Mouse (Mus musculus) left cerebral cortex, postnatal 14 days (tissue): Measurements from ENCODE around the gene Synpo2l. TPM values are rescaled to one million over a fixed set of nuclear protein-coding genes. Genes with fewer than 3 reads are reported as not detected.
A peak's percentile ranks its signal among the peaks of the same experiment; 100 is the strongest.

Source experiments
- DNase-seq, 2 experiments: peaks; one replicate each; pipeline ENCODE4 v3.0.0; 2021 to 2022; ENCODE audit warnings: low spot score in 2 of 2, mixed read lengths in 1 of 2
- intact Hi-C: fragments of 180-260 bp; cut with DNase I; formaldehyde crosslinking; loops from one replicate; pipeline ENCODE4 v1.15.1; 2025
- microRNA-seq, 2 experiments: library from miRNA; unstranded; fragments of <30 nt; microRNA quantifications; one replicate each; pipeline ENCODE4 v1.2.0; 2022
- total RNA-seq, 2 experiments: library from RNA; stranded (reverse); gene quantifications; 2 replicates each; pipeline ENCODE4 v1.2.3; 2021

The Synpo2l gene
- total RNA-seq, 2 experiments from 2014 or later: 0.47 to 0.64 TPM

- intact Hi-C loops: no loop called here
- DNase-seq: peak in 1 of 2 experiments; percentile 13
These were observed 51.7 kb downstream of the Synpo2l start for GRCm38 (mm10) chr14:20616421-20616820.

- no peak for DNase-seq
- intact Hi-C loops: no loop called here
These were observed 53.1 kb downstream of the Synpo2l start for GRCm38 (mm10) chr14:20615075-20615474.

GRCm38 (mm10) chr14:20612820-20613219 is 55.3 kb downstream of the Synpo2l start:
- no peak for DNase-seq
- intact Hi-C loops: no loop called here

- intact Hi-C loops: no loop called here
- peak in 1 of 2 experiments; percentile 9 for DNase-seq
These were observed 58.0 kb downstream of the Synpo2l start for GRCm38 (mm10) chr14:20610146-20610545.

GRCm38 (mm10) chr14:20609519-20609918 is 58.6 kb downstream of the Synpo2l start:
- DNase-seq: no peak
- intact Hi-C loops: no loop called here

Small RNA genes lying within 50 kb of the gene (microRNA-seq; reads per million reads assigned to microRNA genes)
- 0.26 to 0.67 reads per million in 2 experiments for gene Mir6946

Other genes with a start within 250 kb of the Synpo2l start
- 1 to 10 TPM; 2.0 to 3.1 TPM for gene Cfap70, start 216.1 kb downstream of the Synpo2l start, total RNA-seq
- 10 to 100 TPM; 49.4 to 49.8 TPM for gene Anxa7, start 188.2 kb downstream of the Synpo2l start, total RNA-seq
- 1 to 10 TPM in 1 of 2 experiments, under 1 TPM in 1; 0.59 to 1.0 TPM for gene Mss51, start 171.5 kb downstream of the Synpo2l start, total RNA-seq
- 100 to 1,000 TPM; 387 to 395 TPM for gene Ppp3cb, start 121.8 kb downstream of the Synpo2l start, total RNA-seq
- gene Usp54, start 27.3 kb downstream of the Synpo2l start, total RNA-seq: 10 to 100 TPM; 29.7 to 35.7 TPM
- not detected for gene Myoz1, start 11.8 kb downstream of the Synpo2l start, total RNA-seq
- 100 to 1,000 TPM in 1 of 2 experiments, 10 to 100 TPM in 1; 87.8 to 109 TPM for gene Sec24c, start 6.0 kb upstream of the Synpo2l start, total RNA-seq
- gene Fut11, start 26.6 kb upstream of the Synpo2l start, total RNA-seq: 10 to 100 TPM; 19.3 to 20.1 TPM
- gene Chchd1, start 34.7 kb upstream of the Synpo2l start, total RNA-seq: 10 to 100 TPM; 49.9 to 53.9 TPM
- 100 to 1,000 TPM; 136 to 142 TPM for gene Zswim8, start 39.2 kb upstream of the Synpo2l start, total RNA-seq
- gene Ndst2, start 66.2 kb upstream of the Synpo2l start, total RNA-seq: 10 to 100 TPM; 14.5 to 17.5 TPM
- 100 to 1,000 TPM; 305 to 316 TPM for gene Camk2g, start 125.7 kb upstream of the Synpo2l start, total RNA-seq
- 1 to 10 TPM; 7.4 to 7.7 TPM for gene Plau, start 168.3 kb upstream of the Synpo2l start, total RNA-seq